Mouse (Mus musculus): Measurements from ENCODE around the gene Dgkg.

DNA sequence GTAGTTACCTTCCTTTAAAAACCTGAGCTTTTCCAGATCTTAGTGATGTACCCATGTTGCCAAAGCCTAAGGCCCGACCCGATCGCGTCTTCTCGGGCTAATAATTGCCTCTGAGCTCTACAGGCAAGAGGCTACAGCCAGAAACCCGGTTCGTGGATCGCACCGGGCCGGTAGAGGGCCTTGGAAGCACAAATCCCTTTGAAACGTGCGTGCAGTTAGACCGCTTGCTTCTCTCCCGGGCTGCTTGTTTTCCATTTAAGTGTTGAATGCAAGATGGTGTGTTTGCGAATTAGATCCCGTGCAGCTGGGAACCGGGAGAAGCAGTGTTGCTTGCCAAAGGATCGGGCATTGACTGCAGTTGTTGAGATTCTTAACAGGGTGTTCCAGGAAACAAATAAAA, 216.8 kb downstream of the Dgkg start:
- peak; percentile 38 for TF ChIP-seq CTCF (IDR thresholded peaks at IDR 0.05; ENCODE audit: low read depth)
- TF ChIP-seq EP300 (IDR thresholded peaks at IDR 0.05; ENCODE audit: low read depth): no peak

All from heart, postnatal 0 days (tissue).